Mouse (Mus musculus): Measurements from ENCODE around the gene Iqschfp.

DNA sequence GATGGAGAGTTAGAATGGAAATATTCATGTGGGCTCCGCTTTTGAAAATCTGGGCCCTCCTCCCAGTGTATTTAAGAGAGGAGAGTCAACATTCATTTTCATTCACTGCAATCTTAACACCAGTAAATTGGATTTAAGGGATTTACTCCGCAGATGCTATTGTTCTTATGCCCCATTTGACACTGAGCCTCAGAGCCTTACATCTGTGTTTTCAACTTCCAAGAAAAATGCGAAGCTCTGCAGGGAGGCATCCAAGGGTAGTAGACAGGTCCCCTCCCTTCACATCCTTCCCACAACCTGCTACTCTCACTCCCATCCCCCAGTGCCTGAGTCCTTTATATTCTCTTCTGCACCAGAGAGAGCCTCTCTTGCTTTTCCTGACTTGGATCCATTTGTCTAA is 68.1 kb downstream of the Iqschfp start:
- TF ChIP-seq EP300 (IDR thresholded peaks at IDR 0.05; ENCODE audit: low read depth) = no peak
- no peak for TF ChIP-seq CTCF (IDR thresholded peaks at IDR 0.05; ENCODE audit: low read depth)
